Mouse (Mus musculus): Measurements from ENCODE around the gene Sik1.

The Sik1 gene

GRCm38 (mm10) chr17:31806496-31806895 lies 49.1 kb downstream of the Sik1 start:
- no peak for DNase-seq (ENCODE audit: low read depth, low spot score)

GRCm38 (mm10) chr17:31806025-31806424 lies 49.6 kb downstream of the Sik1 start:
- no peak for DNase-seq (ENCODE audit: low read depth, low spot score)

GRCm38 (mm10) chr17:31805585-31805984 lies 50.0 kb downstream of the Sik1 start:
- no peak for DNase-seq (ENCODE audit: low read depth, low spot score)

- DNase-seq (ENCODE audit: low read depth, low spot score) = no peak
These were observed 53.2 kb downstream of the Sik1 start for GRCm38 (mm10) chr17:31802272-31803017.

- DNase-seq (ENCODE audit: low read depth, low spot score) = no peak
These were observed 54.7 kb downstream of the Sik1 start for GRCm38 (mm10) chr17:31800852-31801363.

GRCm38 (mm10) chr17:31795893-31796292 lies 59.7 kb downstream of the Sik1 start:
- no peak for DNase-seq (ENCODE audit: low read depth, low spot score)

Measured in mesoderm, embryonic 11.5 days (tissue).